Mouse (Mus musculus) stomach, postnatal 0 days (tissue): Measurements from ENCODE around the gene Trpm5.

Source experiments
- CTCF ChIP-seq: IDR thresholded peaks from 2 replicates; pipeline ENCODE4 v1.5.1; 2016; ENCODE audit warnings: antibody characterized with exemption, low read depth, mild to moderate bottlenecking, moderate library complexity
- EP300 ChIP-seq: optimal IDR thresholded peaks from 2 replicates; pipeline ENCODE3; 2016; ENCODE audit warnings: antibody characterized with exemption

DNA sequence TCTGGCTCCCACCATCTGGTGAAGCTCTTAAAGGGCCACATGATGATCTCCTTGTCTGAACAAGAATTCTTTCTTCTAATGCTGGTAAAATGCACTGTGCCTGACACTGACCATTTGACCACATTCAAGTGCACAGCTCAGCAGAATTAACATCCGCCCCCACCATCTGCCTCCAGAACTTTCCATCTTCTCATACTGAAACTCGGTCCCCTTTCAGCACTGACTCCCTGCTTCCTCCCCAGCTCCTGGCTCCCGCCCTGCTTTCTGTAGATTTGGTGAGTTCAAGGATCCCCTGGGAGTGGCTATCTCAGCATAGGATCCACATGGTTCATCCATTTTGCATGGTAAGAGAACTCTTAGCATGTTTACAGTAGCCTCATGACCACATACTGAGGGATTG is 73.7 kb downstream of the Trpm5 start:
- no peak for TF ChIP-seq CTCF
- TF ChIP-seq EP300: no peak
